Mouse (Mus musculus) liver, embryonic 16.5 days (tissue): ENCODE data around the gene Cmtm5. TPM values are rescaled to one million over a fixed set of nuclear protein-coding genes. Genes with fewer than 3 reads are reported as not detected.
"Not testable (repeated sequence)": the region's sequence is repeated elsewhere in the genome, so short reads cannot be mapped to it uniquely, and the experiment has no call there.

ENCODE experiments used
- ATAC-seq: fragments of 200-750 bp; cut with Nextera tagmentation; 2 replicates; pipeline ENCODE4 v1.8.0; 2017; ENCODE audit warnings: low read depth, mild to moderate bottlenecking, moderate number of reproducible peaks, moderate library complexity
- H3K27ac ChIP-seq: fragments of 300-500 bp; sonication (generic); 2 replicates; pipeline ENCODE4 v1.5.1; 2014; ENCODE audit warnings: mild to moderate bottlenecking, low read length
- H3K27me3 ChIP-seq: fragments of 300-500 bp; sonication (generic); 2 replicates; pipeline ENCODE4 v1.6.1; 2014; ENCODE audit warnings: low read depth, low read length, mixed read lengths; ENCODE audit not compliant: control insufficient read depth, insufficient read depth
- H3K36me3 ChIP-seq: fragments of 300-500 bp; sonication (generic); 2 replicates; pipeline ENCODE4 v1.6.1; 2014; ENCODE audit warnings: mild to moderate bottlenecking; ENCODE audit not compliant: control insufficient read depth, insufficient read depth
- H3K4me1 ChIP-seq: fragments of 300-500 bp; sonication (generic); 2 replicates; pipeline ENCODE4 v1.6.1; 2014; ENCODE audit warnings: low read depth, low read length, mixed read lengths; ENCODE audit not compliant: control insufficient read depth
- H3K4me2 ChIP-seq: fragments of 300-500 bp; sonication (generic); 2 replicates; pipeline ENCODE4 v1.6.1; 2014; ENCODE audit warnings: low read depth, low read length, mixed read lengths
- H3K4me3 ChIP-seq: fragments of 300-500 bp; sonication (generic); 2 replicates; pipeline ENCODE4 v1.5.1; 2014; ENCODE audit warnings: low read depth, mild to moderate bottlenecking, low read length
- H3K9ac ChIP-seq: fragments of 300-500 bp; sonication (generic); 2 replicates; pipeline ENCODE4 v1.6.1; 2014; ENCODE audit warnings: low read depth, low read length
- H3K9me3 ChIP-seq: fragments of 300-500 bp; sonication (generic); replicated peaks from 2 replicates; pipeline ENCODE4 v1.6.1; 2016; ENCODE audit warnings: low read length; ENCODE audit not compliant: control insufficient read depth
- WGBS: fragments of 180-500 bp; shearing (Covaris S2); extraction: QIAGEN DNeasy Blood & Tissue Kit; methylation state at CpG from one replicate; pipeline ENCODE4 v1.1.7; 2014; ENCODE audit not compliant: insufficient replicate concordance; 5-methylcytosine and 5-hydroxymethylcytosine counted together
- polyA plus RNA-seq: library from polyadenylated mRNA; unstranded; fragments of >200 nt; fragmentation: Nextera tagmentation; extraction: Ambion mirVana; gene quantifications from 2 replicates; pipeline ENCODE4 v1.2.1, GENCODE M21; 2015

Gene Cmtm5
- polyA plus RNA-seq, 1 experiment from 2014 or later: 0.20 TPM

DNA sequence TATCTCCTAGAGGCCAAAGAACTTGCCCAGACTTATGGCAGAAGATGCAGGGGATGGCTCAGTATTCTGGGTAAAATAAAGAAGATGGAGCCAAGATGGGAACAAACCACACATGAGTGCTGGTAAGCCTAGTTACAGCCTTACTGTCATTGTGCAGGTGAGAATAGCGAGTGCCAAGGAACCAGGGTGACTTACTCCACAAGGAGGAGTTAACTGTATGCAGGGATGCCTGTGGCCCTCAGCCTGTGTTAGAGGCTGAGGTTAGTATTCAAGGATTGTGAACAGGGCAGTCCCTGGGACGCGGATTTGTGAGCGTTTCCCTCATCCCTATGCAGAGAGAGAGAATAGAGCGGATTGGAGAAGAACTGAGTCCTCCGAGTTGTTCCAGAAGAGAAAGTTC is 15.5 kb downstream of the Cmtm5 start:
- ATAC-seq: no peak
- Histone ChIP-seq H3K4me2 (no peak overlapping the region), H3K27ac (no peak overlapping the region), H3K4me3 (no peak overlapping the region), H3K9ac (no peak overlapping the region), H3K4me1 (no peaks in the 10 kb centered on the region), H3K27me3 (no peaks in the 10 kb centered on the region), H3K36me3 (no peaks in the 10 kb centered on the region), H3K9me3 (no peaks in the 10 kb centered on the region)
- 70% methylated on average over 6 of the region's 6 CpGs for WGBS

- 70% methylated on average over 8 of the region's 8 CpGs for WGBS
- ATAC-seq: no peak
- H3K4me1 ChIP-seq: no peaks in the 10 kb centered on the region
- no peaks in the 10 kb centered on the region for H3K9me3 ChIP-seq
- no peak overlapping the region for H3K9ac ChIP-seq
- no peaks in the 10 kb centered on the region for H3K27me3 ChIP-seq
- H3K4me3 ChIP-seq: no peak overlapping the region
- H3K27ac ChIP-seq: no peak overlapping the region
- no peaks in the 10 kb centered on the region for H3K36me3 ChIP-seq
- H3K4me2 ChIP-seq: no peak overlapping the region
These were observed 17.7 kb downstream of the Cmtm5 start for GRCm38 (mm10) chr14:54953664-54954206.

DNA sequence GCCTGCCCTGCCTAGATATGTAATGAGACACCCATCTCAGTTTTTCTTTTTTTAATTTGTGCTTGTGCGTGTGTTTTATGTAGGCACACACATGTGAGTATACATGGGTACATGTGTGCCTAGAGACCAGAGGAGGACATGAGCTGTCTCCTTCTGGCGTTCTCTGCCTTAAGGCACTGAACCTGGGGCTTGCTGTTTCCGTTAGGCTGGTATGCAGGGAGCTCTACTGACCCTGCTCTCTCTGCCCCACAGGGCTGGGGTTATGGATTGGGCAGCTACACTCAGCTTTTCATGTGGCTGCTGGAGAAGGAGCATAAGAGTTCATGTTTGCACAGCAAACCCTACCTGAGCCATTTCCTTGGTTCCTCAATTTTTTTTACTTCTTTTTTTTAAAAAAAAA is 18.4 kb downstream of the Cmtm5 start:
- 57% methylated on average over 3 of the region's 3 CpGs for WGBS
- no peak overlapping the region for H3K4me3 ChIP-seq
- no peaks in the 10 kb centered on the region for H3K36me3 ChIP-seq

DNA sequence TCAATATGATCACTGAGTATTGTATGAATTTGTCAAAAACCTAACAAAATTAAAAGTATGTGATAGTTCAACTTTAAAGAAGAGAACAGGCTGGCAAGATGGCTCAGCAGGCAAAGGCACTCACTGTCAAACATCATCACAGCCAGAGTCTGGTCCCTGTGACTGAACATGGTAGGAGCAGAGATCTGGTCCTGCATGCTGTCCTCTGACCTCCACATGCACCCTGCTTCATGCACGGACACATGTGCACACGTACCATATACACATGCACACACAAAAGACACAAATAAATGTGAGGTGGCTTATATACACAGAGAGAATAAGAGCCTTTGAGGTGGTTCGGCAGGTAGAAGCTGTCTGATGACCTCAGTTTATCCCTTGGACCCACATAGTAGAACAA is 19.4 kb downstream of the Cmtm5 start:
- Histone ChIP-seq H3K27ac (no peak overlapping the region), H3K27me3 (no peaks in the 10 kb centered on the region), H3K9ac (no peak overlapping the region), H3K36me3 (no peaks in the 10 kb centered on the region), H3K9me3 (no peaks in the 10 kb centered on the region), H3K4me1 (no peaks in the 10 kb centered on the region), H3K4me3 (no peak overlapping the region), H3K4me2 (no peak overlapping the region)
- no peak for ATAC-seq
- 51% methylated on average over 3 of the region's 3 CpGs for WGBS

More for the DNA sequence above, 18.4 kb downstream of the Cmtm5 start:
- Histone ChIP-seq H3K4me1 (no peaks in the 10 kb centered on the region), H3K27me3 (no peaks in the 10 kb centered on the region), H3K4me2 (no peak overlapping the region), H3K9ac (no peak overlapping the region), H3K27ac (no peak overlapping the region), H3K9me3 (no peaks in the 10 kb centered on the region)
- no peak for ATAC-seq

DNA sequence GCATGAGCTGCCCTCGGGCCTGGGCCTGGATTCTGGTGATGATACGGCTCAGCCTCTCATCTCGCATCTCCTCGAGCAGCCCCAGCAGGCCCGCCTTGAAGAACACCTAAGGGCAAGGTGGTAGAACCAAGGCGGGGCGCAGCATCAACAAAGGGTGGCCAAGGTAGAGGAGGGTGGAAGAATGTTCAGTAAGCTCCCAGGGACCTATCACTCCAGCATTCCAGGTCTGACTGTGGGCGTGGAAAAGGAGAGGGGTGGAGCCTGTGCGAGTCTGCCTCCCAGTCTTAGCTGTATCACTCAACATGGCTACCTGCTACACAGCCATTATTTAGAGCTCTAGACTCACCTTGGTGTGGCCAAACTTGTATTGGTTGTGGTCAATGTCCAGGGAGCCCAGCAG is 20.5 kb downstream of the Cmtm5 start:
- no peak overlapping the region for H3K4me3 ChIP-seq
- no peak overlapping the region for H3K9ac ChIP-seq
- H3K4me1 ChIP-seq: no peaks in the 10 kb centered on the region
- no peaks in the 10 kb centered on the region for H3K9me3 ChIP-seq
- H3K27ac ChIP-seq: no peak overlapping the region
- no peaks in the 10 kb centered on the region for H3K36me3 ChIP-seq
- WGBS: 74% methylated on average over 9 of the region's 9 CpGs
- H3K27me3 ChIP-seq: no peaks in the 10 kb centered on the region
- no peak for ATAC-seq
- no peak overlapping the region for H3K4me2 ChIP-seq

- H3K27ac ChIP-seq: no peak overlapping the region
- H3K4me2 ChIP-seq: no peak overlapping the region
- no peak overlapping the region for H3K9ac ChIP-seq
- no peak overlapping the region for H3K4me3 ChIP-seq
- WGBS: 59% methylated on average over 4 of the region's 4 CpGs
- no peaks in the 10 kb centered on the region for H3K4me1 ChIP-seq
- H3K36me3 ChIP-seq: no peaks in the 10 kb centered on the region
- no peaks in the 10 kb centered on the region for H3K27me3 ChIP-seq
- no peaks in the 10 kb centered on the region for H3K9me3 ChIP-seq
- no peak for ATAC-seq
These were observed 22.4 kb downstream of the Cmtm5 start for GRCm38 (mm10) chr14:54958503-54958902.

GRCm38 (mm10) chr14:54959197-54959596 is 23.1 kb downstream of the Cmtm5 start:
- Histone ChIP-seq H3K9me3 (no peaks in the 10 kb centered on the region), H3K4me3 (no peak overlapping the region), H3K27me3 (no peaks in the 10 kb centered on the region), H3K36me3 (no peaks in the 10 kb centered on the region), H3K4me1 (no peaks in the 10 kb centered on the region), H3K9ac (no peak overlapping the region), H3K27ac (no peak overlapping the region), H3K4me2 (no peak overlapping the region)
- 68% methylated on average over 3 of the region's 3 CpGs for WGBS
- ATAC-seq: no peak

DNA sequence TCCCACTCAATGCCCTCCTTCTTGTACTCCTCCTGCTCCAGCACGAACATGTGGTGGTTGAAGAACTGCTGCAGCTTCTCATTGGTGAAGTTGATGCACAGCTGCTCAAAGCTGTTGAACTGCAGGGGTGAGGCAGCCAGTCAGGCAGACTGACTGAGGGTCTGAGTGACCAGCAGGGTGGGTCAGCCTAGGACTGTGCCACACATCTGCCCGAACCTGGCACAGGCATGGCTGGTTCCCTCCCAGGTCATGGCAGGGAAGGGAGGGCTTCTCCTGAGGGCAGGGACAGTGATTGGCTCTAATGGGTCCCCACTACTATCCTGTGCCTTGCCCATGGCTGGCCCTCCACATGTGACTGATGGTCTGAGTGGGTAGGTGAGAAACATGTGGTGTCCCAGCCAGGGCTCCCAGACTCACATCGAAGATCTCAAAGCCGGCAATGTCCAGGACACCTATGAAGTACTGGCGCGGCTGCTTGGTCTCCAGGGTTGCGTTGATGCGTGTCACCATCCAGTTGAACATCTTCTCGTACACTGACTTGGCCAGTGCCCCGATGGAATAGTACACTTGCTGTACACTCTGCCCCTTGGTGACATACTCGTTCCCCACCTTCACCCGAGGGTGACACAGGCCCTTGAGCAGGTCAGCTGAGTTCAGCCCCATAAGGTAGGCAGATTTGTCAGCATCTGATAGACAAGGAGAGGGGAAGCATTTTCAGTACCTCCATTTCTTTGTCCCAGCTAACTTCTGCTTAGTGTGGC is 24.0 kb downstream of the Cmtm5 start:
- H3K4me2 ChIP-seq, H3K36me3 ChIP-seq, H3K9me3 ChIP-seq, H3K27ac ChIP-seq, H3K9ac ChIP-seq, H3K27me3 ChIP-seq, H3K4me3 ChIP-seq, H3K4me1 ChIP-seq, ATAC-seq: not testable (repeated sequence)
- 65% methylated on average over 12 of the region's 12 CpGs for WGBS

GRCm38 (mm10) chr14:54960769-54961168 is 24.7 kb downstream of the Cmtm5 start:
- no peaks in the 10 kb centered on the region for H3K36me3 ChIP-seq
- no peaks in the 10 kb centered on the region for H3K27me3 ChIP-seq
- no peak overlapping the region for H3K27ac ChIP-seq
- no peak overlapping the region for H3K4me2 ChIP-seq
- H3K4me3 ChIP-seq: no peak overlapping the region
- H3K9ac ChIP-seq: no peak overlapping the region
- no peaks in the 10 kb centered on the region for H3K9me3 ChIP-seq
- H3K4me1 ChIP-seq: no peaks in the 10 kb centered on the region
- WGBS: 37% methylated on average over 10 of the region's 10 CpGs
- ATAC-seq: no peak
